Mouse (Mus musculus) intestine, embryonic 14.5 days (tissue): ENCODE results near the gene Kansl1l. TPM values are rescaled to one million over a fixed set of nuclear protein-coding genes. Genes with fewer than 3 reads are reported as not detected.
"Not testable (repeated sequence)": the region's sequence is repeated elsewhere in the genome, so short reads cannot be mapped to it uniquely, and the experiment has no call there.

ENCODE experiments used
- ATAC-seq: fragments of 200-750 bp; cut with Nextera tagmentation; replicated peaks from 2 replicates; pipeline ENCODE4 v1.8.0; 2017; ENCODE audit warnings: low read depth, moderate number of reproducible peaks, moderate TSS enrichment, moderate library complexity; ENCODE audit not compliant: low FRiP score, low TSS enrichment
- DNase-seq: peaks from one replicate; pipeline ENCODE4 v3.0.0-alpha.2; 2018; ENCODE audit warnings: low spot score
- H3K27ac ChIP-seq: fragments of 300-500 bp; sonication (generic); 2 replicates; pipeline ENCODE4 v1.5.1; 2014; ENCODE audit warnings: low read depth, mild to moderate bottlenecking, control low read depth
- H3K27me3 ChIP-seq: fragments of 300-500 bp; sonication (generic); replicated peaks from 2 replicates; pipeline ENCODE4 v1.6.1; 2014; ENCODE audit warnings: low read length, control low read depth; ENCODE audit not compliant: control insufficient read depth, insufficient read depth
- H3K36me3 ChIP-seq: fragments of 300-500 bp; sonication (generic); 2 replicates; pipeline ENCODE4 v1.6.1; 2014; ENCODE audit warnings: low read length, control low read depth; ENCODE audit not compliant: control insufficient read depth, insufficient read depth
- H3K4me1 ChIP-seq: fragments of 300-500 bp; sonication (generic); replicated peaks from 2 replicates; pipeline ENCODE4 v1.6.1; 2014; ENCODE audit warnings: low read length, control low read depth, mixed read lengths; ENCODE audit not compliant: control insufficient read depth, insufficient read depth
- H3K4me2 ChIP-seq: fragments of 300-500 bp; sonication (generic); 2 replicates; pipeline ENCODE4 v1.6.1; 2014; ENCODE audit warnings: low read length
- H3K4me3 ChIP-seq: fragments of 300-500 bp; sonication (generic); 2 replicates; pipeline ENCODE4 v1.5.1; 2014; ENCODE audit warnings: low read depth, low read length, control low read depth, mixed read lengths
- H3K9ac ChIP-seq: fragments of 300-500 bp; sonication (generic); 2 replicates; pipeline ENCODE4 v1.6.1; 2014; ENCODE audit warnings: mild to moderate bottlenecking, low read length
- H3K9me3 ChIP-seq: fragments of 300-500 bp; sonication (generic); 2 replicates; pipeline ENCODE4 v1.6.1; 2016; ENCODE audit warnings: low read length, control low read depth; ENCODE audit not compliant: control insufficient read depth
- WGBS: fragments of 180-500 bp; shearing (Covaris S2); extraction: QIAGEN DNeasy Blood & Tissue Kit; methylation state at CpG from one replicate; pipeline ENCODE4 v1.1.7; 2014; 5-methylcytosine and 5-hydroxymethylcytosine counted together
- polyA plus RNA-seq: library from polyadenylated mRNA; unstranded; fragments of >200 nt; fragmentation: Nextera tagmentation; extraction: Ambion mirVana; gene quantifications from 2 replicates; pipeline ENCODE4 v1.2.1, GENCODE M21; 2014

Gene Kansl1l
- polyA plus RNA-seq, 1 experiment from 2014 or later = 14.2 TPM

DNA sequence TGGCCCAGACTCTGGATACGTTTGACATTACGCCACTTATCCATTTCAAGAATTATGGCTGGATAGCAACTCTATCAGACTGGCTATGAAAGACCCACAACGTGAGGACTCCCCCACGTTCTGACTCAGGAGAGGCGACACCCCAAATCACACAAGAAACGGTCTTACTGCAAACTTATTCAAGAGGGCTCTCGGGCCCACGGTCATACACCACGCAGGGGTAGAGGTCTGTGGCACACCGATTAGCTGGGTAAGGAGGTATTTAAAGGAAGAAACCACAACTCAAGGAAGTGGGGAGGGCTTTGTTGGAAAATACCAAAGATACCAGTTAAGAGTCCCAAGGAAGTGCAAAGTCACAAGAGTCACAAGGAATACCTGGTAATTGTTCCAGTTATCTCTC, 117.7 kb downstream of the Kansl1l start:
- WGBS = 87% methylated on average over 10 of the region's 10 CpGs
- ATAC-seq, H3K9me3 ChIP-seq: not testable (repeated sequence)

DNA sequence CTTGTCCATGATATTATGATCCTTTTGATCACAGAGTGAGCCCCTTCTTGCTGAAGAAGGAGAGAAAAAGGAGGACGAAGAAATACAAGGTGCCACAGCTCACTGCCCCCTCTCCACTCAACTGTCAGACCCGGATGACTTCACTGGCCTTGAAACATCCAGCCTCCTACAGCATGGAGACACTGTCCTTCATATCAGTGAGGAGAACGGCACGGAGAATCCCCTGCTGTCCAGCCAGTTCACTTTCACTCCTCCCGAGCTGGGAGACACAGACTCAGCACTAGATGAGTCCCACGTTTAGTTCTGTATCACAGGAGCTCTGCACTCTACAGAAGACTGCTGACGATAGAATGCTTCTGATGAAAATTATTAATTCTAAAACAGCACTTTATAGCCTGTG, 122.1 kb downstream of the Kansl1l start:
- WGBS = 64% methylated on average over 7 of the region's 7 CpGs

More for the DNA sequence above, 117.7 kb downstream of the Kansl1l start:
- H3K9ac ChIP-seq, DNase-seq, H3K27ac ChIP-seq, H3K4me1 ChIP-seq, H3K36me3 ChIP-seq, H3K27me3 ChIP-seq, H3K4me3 ChIP-seq, H3K4me2 ChIP-seq: not testable (repeated sequence)

DNA sequence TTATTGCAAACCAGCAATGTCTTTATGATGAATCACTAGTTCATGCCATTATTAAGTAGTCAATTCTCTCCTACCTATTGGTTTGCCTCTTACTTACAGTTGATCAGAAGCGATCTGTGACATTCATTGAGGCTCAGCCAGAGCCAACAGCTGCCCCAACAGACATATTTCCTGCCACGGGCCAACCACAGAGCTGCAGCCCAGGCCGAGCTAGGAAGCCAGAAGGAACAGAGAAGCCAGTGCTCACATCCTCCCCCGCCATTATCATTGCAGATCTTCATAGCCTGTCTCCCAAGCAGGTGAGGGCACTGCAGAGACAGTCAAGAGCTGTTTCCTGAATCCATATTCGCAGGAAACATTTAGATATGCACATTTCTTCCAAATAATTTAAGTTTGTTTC, 123.1 kb downstream of the Kansl1l start:
- Histone ChIP-seq H3K27ac (no peak overlapping the region), H3K4me3 (no peak overlapping the region), H3K9ac (no peak overlapping the region), H3K4me1 (no peaks in the 10 kb centered on the region), H3K9me3 (no peaks in the 10 kb centered on the region), H3K36me3 (no peaks in the 10 kb centered on the region), H3K4me2 (no peak overlapping the region), H3K27me3 (no peaks in the 10 kb centered on the region)
- no peak for DNase-seq
- ATAC-seq = no peak
- WGBS = 75% methylated on average over 5 of the region's 5 CpGs

More for the DNA sequence above, 122.1 kb downstream of the Kansl1l start:
- no peak overlapping the region for H3K27ac ChIP-seq
- H3K4me3 ChIP-seq = no peak overlapping the region
- no peaks in the 10 kb centered on the region for H3K4me1 ChIP-seq
- no peaks in the 10 kb centered on the region for H3K27me3 ChIP-seq
- ATAC-seq = no peak
- H3K9me3 ChIP-seq = no peaks in the 10 kb centered on the region
- no peak for DNase-seq
- H3K4me2 ChIP-seq = no peak overlapping the region
- H3K9ac ChIP-seq = no peak overlapping the region
- no peaks in the 10 kb centered on the region for H3K36me3 ChIP-seq

DNA sequence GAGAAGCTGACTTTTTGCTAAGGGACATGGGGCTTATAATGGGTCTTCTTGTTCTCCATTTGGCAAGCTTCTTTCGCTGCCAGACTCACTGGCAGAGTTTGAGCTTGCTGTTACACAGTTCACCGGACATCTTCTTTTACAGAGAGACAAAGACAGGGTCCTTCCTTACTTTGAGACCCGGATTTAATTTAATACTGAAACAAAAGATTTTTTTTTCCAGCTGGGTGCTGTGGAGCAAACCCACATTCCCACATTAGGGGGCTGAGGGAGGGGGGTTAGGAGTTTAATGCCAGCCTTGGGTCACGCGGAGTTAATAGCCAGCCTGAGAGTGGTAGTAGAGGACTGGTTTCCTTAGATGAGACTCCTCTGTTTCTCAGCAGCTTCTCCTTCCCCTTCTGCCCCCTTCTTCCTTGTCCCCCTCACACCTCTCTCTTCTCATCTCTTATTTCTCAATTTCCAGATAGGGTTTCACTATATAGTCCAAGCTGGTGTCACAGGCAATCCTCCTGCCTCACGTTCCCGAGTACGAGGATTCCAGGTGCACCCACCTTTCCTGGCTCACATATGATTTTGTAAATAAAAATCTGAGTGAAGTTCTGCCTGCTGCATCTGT, 124.5 kb downstream of the Kansl1l start:
- ATAC-seq = no peak
- 86% methylated on average over 8 of the region's 8 CpGs for WGBS

DNA sequence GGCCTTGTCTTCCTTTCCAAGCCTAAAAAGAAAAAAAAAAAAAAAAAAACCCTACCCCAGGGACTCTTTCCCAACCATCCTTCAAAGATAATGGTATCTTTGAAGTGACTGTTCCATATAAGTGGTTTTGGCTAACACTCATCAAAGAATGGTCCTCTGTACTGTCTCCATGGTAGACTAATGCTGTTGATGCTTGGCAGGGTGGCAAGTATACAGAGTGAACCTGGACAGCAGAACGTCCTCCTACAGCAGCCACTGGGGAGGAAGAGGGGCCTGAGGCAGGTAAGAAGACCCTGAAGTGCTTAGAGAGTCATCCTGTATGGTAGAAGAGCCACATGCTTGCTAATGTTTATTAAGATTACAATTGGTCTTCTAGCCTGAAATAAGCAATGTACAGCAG, 125.1 kb downstream of the Kansl1l start:
- Histone ChIP-seq H3K36me3 (no peaks in the 10 kb centered on the region), H3K4me2 (no peak overlapping the region), H3K4me1 (no peaks in the 10 kb centered on the region), H3K27ac (no peak overlapping the region), H3K27me3 (no peaks in the 10 kb centered on the region), H3K9me3 (no peaks in the 10 kb centered on the region), H3K9ac (no peak overlapping the region), H3K4me3 (no peak overlapping the region)
- ATAC-seq = no peak
- DNase-seq = no peak
- 72% methylated on average over 1 of the region's 1 CpGs for WGBS

More for the DNA sequence above, 124.5 kb downstream of the Kansl1l start:
- Histone ChIP-seq H3K4me3 (no peak overlapping the region), H3K27ac (no peak overlapping the region), H3K4me2 (no peak overlapping the region), H3K9me3 (no peaks in the 10 kb centered on the region), H3K27me3 (no peaks in the 10 kb centered on the region), H3K4me1 (no peaks in the 10 kb centered on the region), H3K9ac (no peak overlapping the region), H3K36me3 (no peaks in the 10 kb centered on the region)
- DNase-seq = no peak

DNA sequence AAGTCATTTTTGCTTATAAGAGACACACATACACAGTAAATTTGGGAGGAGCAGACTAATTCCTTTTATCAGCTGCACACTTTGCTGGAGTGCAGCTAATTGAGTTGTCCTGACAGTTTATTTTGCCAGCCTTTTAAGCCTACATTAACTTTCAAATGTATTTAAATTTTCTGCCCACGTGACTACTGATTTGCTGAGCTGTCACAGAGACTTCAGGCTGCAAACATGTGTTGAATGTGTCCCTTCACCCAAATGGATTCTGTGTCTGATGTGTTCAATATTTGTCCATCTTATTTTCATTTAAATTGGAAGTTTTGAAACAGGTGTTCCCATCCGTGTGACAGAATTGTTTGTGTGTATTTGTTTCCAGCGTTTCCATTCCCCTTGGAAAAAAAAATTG, 125.6 kb downstream of the Kansl1l start:
- no peak overlapping the region for H3K27ac ChIP-seq
- 71% methylated on average over 3 of the region's 3 CpGs for WGBS
- H3K9ac ChIP-seq = no peak overlapping the region
- H3K4me2 ChIP-seq = no peak overlapping the region
- ATAC-seq (no peak), DNase-seq (no peak)
- H3K4me1 ChIP-seq = no peaks in the 10 kb centered on the region
- no peaks in the 10 kb centered on the region for H3K27me3 ChIP-seq
- no peaks in the 10 kb centered on the region for H3K9me3 ChIP-seq
- no peak overlapping the region for H3K4me3 ChIP-seq
- H3K36me3 ChIP-seq = no peaks in the 10 kb centered on the region

DNA sequence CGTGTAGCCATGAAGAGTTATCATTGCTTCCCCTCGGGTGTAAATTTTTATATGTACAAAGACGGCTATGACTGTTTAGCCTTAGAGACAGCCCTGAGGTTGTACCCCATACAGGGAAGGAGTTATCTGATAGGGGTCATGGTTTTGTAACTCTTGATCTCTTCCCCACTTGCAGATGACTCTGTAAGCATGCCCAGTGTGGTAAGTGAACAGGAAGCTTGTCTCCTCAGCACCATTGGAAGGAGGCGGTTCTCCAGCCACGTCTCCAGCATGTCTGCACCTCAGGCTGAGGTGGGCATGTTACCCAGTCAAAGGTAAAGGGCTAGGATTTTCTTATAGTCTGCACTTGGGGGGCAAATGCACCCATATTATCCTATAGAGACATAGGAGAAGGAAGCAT, 134.4 kb downstream of the Kansl1l start:
- Histone ChIP-seq H3K4me3 (no peak overlapping the region), H3K4me2 (no peak overlapping the region), H3K27ac (no peak overlapping the region), H3K9ac (no peak overlapping the region), H3K27me3 (no peaks in the 10 kb centered on the region), H3K4me1 (no peaks in the 10 kb centered on the region), H3K36me3 (no peaks in the 10 kb centered on the region), H3K9me3 (no peaks in the 10 kb centered on the region)
- WGBS = 82% methylated on average over 5 of the region's 5 CpGs
- DNase-seq (no peak), ATAC-seq (no peak)

DNA sequence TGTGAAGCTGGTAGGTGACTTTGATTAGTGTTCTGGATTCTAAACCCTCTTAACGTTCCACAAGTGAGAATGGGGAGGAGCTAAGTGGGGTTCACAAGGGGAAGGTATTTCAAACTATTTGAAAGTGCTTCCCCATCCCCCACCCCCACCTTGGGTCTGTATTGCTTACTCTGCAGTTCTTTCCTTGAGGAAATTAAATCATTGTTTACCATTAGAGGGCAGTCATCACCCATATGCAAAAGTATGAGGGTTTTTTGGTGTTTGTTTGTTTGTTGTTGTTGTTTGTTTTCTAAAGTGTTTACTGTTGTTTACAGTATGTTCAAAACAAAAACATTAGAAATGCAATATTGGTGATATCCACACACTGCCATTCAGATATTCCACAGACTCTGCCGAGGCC, 138.7 kb downstream of the Kansl1l start:
- Histone ChIP-seq H3K27ac (no peak overlapping the region), H3K27me3 (no peaks in the 10 kb centered on the region), H3K4me3 (no peak overlapping the region), H3K9me3 (no peaks in the 10 kb centered on the region), H3K4me1 (no peaks in the 10 kb centered on the region), H3K4me2 (no peak overlapping the region), H3K36me3 (no peaks in the 10 kb centered on the region), H3K9ac (no peak overlapping the region)
- DNase-seq = no peak
- no peak for ATAC-seq
- WGBS = 49% methylated on average over 2 of the region's 2 CpGs

DNA sequence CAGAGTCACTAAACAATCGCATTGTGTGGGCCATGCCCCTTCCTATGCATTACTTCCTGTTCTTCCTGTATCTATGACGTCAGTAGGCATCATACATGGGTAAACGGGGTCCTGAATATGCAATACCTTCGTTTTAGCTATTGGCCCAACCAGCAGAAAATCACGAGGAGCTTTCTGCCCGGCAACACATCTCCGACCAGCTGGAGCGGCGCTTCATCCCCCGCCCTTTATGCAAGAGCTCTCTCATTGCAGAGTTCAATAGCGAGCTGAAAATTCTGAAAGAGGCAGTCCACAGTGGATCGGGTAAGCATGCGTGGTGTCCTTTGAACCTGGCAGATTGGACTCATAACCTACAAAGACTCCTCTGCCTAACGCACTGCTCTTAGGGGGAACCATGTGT, 139.4 kb downstream of the Kansl1l start:
- 85% methylated on average over 14 of the region's 14 CpGs for WGBS
- no peak overlapping the region for H3K4me3 ChIP-seq
- no peaks in the 10 kb centered on the region for H3K9me3 ChIP-seq
- H3K4me1 ChIP-seq = no peaks in the 10 kb centered on the region
- no peak overlapping the region for H3K9ac ChIP-seq
- ATAC-seq (no peak), DNase-seq (no peak)
- no peak overlapping the region for H3K27ac ChIP-seq
- no peaks in the 10 kb centered on the region for H3K36me3 ChIP-seq
- no peaks in the 10 kb centered on the region for H3K27me3 ChIP-seq
- no peak overlapping the region for H3K4me2 ChIP-seq
